Mouse (Mus musculus) T-helper 17 cell (primary cell): Measurements from ENCODE around the gene Ott.

Experiments
- in situ Hi-C, 2 experiments: fragments of 300-600 bp; cut with MboI, MseI; formaldehyde crosslinking; loops; 1 replicate in 1 of 2; 2 replicates in 1 of 2; pipeline ENCODE4 v1.15.1; 2025; ENCODE audit warnings: high pct_unique_total_duplicates in 2 of 2

Ott gene

GRCm38 (mm10) chrX:149073982-149074381, at the start of gene Ott:
Ott (plus strand) TSS chrX:149074282.
- in situ Hi-C loops = loop anchor here in 1 of 2 experiments (25.0 kb wide), 2 partner anchors 212 to 688 kb away; partner anchors contain the start of gene Luzp4
